Mouse (Mus musculus) layer of hippocampus, postnatal 10 days (tissue): ENCODE data around the gene Gm20388. TPM values are rescaled to one million over a fixed set of nuclear protein-coding genes. Genes with fewer than 3 reads are reported as not detected.

Source experiments
- DNase-seq, 2 experiments: peaks; one replicate each; pipeline ENCODE4 v3.0.0; 2021; ENCODE audit warnings: low spot score in 2 of 2
- total RNA-seq, 2 experiments: library from RNA; stranded (reverse); gene quantifications; 2 replicates each; pipeline ENCODE4 v1.2.3; 2021

Gene Gm20388
- total RNA-seq, 2 experiments from 2014 or later, result not detected

DNA sequence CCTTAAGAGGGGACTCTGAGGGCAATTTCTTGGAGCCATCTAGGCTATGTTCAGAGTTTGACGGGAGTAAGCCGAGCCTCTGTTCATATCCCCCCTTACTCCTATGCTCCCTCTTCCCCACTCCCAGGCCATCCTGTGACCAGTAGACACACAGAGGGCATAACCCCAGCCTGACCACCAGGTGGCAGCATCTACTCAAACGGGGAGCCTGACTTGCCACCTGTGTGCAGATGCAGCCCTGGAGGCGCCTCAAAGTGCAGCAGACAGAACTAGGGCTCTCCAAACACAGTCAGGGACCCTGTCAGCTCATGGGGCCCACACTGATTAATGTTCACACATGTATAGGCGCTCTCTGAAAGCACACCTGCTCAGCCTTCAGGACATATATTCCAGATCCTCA lies 2362.5 kb downstream of the Gm20388 start:
- DNase-seq, result peak; percentile 79

DNA sequence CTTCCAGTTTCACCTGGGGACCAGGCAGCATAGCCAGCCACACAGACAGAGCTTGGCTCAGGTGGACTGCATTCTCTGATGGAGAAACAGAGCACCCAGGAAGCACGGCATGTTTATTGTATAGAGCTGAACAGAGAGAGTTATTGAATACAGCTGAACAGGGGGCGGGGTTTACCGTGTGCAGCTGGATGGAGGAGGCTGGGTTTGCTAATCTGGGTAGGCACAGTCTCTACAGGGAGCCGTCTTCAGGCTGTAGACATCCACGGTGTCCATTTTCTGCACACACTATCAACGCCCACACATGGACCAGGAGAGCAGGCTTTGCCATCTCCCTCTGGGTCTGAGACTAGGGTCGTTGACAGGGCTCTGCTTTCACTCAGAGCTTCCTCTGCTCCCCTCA lies 2363.2 kb downstream of the Gm20388 start:
- no peak for DNase-seq

DNA sequence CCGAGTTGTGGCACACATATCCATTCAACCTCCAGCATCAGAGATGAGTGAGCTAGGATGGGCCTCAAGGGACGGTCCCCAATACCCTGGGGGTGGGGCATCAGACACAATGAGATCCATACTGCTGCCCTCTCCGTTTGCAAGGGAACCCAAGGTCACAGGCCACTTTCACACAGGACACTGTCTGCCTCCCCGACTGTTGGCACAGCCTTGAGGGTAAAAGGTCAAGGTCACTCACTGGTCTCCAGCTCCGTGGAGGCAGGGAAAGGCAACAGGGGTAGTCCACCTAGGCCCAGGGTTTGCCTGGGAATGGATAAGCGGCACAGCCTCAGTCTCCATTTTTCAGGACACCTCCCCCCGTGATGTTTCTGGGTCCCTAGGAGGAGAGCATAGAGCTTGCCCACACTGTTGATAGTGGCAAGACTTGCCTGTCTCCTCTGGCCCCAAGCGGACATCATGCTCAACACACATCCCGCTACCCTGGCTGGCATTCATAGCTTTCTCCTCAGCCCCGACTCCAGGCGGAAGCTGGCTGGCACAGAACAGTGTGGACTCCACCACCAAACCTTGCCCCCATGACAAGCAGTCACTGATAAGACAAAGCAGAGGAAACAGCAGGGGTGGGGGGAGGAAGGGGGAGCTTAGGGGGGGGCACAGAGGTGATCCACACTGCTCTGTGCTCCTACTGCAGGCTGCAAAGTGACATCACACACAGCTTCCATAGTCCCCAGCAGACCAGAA lies 2364.2 kb downstream of the Gm20388 start:
- DNase-seq, result no peak

DNA sequence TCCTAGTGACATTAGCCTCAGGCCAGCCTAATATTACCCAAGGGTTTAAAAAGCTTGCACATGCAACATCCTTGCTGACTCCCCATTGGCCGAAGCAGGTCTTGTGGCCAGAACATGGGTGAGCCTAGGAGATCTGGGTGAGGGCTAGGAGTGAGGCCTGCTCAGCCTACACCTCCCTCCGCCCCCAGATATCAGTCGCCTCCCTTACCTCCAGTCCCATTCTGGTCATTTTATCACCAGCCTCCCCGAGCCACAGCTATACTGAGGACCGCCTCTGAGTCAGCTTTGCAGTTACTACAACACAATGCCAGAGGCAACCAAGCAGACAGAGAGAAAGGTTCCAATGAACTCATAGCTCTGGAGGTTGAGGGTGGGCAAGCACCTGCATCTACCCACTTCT lies 2365.7 kb downstream of the Gm20388 start:
- no peak for DNase-seq

DNA sequence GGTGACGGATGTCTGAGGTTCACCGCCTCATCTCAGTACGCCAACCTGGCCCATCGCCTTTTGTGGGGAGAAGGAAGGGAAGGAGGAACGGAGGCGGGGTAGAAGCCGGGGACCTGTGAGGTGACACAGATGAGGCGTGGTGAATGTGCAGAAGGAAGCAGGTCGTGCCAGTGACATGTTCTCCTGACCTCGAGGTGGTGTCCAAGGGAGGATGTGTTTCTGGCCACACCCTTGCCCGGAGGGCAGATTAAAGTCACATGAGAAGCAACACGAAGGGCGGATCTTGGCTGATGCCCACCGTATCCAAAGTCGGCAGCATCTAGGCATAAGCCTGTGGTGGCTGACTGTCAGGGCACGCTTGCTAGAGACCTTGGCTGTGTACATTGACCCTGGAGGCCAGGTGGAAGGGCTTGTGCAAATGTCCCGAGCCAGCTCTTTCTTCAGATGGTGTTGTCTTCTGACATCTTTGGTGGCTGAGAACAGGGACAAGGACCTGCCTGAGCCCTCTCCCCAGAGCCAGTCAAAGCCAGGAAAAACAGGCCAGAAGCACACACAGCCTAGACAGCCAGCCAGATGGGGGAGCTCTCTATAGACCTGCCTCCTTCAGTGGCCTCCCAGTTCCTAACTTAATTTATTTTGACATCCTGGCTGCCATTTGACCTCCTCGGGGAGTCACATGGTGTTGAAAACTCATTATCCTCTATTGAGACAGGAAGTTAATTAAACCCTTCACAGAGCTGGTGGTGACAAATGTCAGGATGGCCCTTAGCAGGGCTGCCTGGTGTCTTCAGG lies 2366.8 kb downstream of the Gm20388 start:
- no peak for DNase-seq

DNA sequence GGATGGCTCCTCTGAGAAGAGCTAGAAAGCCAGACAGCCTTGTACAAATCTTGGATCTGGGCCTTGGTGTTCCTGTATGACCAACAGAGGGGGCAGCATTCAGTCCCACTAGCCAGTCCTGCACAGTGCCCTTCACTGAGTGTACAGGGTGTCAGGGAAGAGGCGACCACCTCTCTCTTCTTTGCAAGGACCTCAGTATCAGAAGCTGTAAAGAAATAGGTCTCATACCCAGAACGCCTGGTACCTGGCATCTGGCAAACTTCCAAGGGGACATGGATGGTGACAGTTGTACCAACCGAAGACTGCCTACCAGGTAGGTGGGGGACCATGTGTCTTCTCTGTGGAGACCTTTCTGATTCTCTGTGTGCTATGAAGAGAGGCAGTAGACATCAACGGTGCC lies 2369.5 kb downstream of the Gm20388 start:
- no peak for DNase-seq

DNA sequence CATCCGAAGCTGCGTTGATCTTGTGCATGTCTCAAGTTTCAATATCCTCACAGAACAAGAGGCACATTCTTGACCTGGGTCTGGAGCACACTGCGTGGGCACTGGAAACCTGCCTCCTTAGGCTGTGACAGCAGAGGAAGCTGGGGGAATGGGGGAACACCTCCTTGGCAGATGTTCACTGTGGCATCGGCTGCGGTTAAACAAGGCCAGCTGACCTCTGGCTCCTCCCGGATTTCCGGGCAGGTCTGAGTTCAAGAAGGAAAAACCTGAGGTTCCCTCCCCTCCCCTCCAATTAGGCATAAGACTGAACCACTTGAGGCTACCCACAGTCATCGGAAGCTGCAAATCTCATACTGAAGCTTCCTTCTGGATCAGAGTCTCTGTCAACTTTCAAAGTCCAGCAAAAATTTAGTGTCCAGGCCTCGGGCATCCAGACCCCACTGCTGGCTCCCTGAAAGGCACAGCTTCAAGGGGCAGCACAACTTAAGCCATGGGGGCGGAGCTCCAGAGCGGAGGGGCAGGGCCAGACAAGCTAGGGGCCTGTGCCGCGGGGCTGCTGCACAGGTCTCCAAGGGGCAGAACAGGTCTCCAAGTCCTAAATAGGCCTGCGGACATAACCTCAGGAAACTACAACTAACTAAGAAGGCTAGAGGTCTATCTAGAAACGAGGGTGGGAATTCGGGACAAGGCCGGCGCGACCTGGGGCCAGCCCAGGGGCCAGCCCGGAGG lies 2370.1 kb downstream of the Gm20388 start:
- DNase-seq, result no peak

DNA sequence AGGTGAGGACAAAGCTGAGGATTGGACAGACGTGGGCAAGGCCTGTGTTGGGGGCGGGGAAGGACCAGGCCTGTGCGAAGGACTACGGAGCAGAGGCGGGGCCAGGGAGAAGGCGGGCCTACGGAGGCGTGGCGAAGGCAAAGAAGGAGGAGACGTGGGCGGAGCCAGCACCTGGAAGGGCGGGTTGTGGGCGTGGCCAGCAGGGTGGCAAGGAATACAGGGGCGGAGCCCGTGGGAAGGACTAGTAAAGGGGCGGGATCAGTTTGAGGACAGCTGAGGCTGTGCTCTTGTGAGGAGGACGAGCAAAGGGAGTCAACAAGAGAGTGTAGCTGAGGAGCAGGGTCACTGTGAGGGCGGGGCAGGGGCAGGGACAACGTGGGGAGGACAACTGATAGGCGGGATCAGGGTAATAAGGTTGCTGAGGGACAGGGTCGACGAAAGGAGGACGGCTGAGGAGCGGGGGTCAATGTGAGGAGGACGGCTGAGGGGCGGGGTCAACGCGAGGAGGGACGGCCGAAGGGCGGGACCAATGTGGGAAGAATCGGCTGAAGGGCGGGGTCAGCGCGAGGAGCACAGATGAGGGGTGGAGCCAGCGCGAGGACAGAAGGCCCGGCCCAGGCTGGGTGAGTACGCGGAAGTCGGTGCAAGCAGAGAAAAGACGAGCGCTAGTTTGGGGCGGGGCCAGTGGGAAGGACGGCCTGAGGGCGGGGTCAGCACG lies 2370.8 kb downstream of the Gm20388 start:
- peak; percentile 98 to 99 for DNase-seq

DNA sequence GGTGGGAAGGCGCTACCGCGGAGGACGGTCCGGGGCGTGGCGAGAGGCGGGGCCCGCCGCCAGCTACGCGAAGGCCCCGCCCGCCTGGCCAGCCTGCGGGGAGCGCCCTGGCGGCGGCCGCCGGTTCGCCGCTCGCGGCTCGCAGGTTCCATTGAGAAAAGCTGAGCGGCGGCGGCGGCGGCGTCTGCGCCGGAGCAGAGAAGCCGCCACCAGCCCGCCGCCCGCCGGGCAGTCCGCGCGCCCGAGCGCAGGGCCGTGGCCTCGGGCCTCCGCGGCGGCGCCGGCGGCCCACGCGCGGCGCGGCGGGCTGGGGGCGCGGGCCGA lies 2371.4 kb downstream of the Gm20388 start, which contains the start of gene Zfpm1:
Gene Zfpm1, plus strand, starts transcription at position 107 of the 324 bp plus-strand sequence.
- no peak for DNase-seq

DNA sequence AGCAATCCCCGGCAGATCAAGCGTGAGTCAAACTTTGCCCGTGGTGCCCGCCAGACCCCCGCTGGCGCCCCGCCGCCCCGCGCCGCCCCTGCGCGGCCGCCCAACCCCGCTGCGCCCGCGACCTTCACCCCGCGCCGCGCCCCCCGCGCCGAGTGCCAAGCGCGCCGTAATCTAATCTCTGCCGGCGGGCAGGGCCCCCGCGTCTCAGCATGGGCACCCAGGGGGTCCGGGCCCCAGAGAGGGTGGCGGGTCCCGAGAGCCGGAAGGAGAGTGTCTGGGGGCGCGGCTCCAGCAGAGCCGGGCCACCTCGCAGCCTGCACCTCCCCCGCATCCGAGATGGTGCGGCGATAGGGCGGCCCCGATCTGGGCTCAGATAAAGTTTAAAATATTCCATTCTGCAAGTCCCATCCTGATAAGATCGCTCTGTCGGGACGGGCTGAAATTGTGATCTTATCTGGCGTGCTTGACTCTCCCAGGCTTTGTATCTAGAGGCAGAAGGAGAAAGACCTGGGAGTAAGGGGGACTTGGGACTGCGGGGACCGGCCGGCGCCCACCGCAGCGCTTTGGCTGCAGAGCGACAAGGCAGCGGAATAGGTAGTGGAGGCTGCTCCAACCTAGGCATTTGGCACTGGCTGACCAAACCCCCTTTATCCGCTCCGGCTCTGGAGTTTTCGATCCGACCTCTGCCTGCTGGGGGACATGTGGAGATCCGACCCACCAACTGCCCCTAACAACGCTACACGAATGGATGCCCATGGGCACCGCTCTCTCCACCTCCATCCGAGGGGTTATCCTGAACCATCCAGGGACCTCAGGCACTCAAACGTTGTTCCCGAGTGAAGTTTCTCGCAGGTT lies 2372.1 kb downstream of the Gm20388 start:
- peak in 1 of 2 experiments; percentile 53 for DNase-seq

DNA sequence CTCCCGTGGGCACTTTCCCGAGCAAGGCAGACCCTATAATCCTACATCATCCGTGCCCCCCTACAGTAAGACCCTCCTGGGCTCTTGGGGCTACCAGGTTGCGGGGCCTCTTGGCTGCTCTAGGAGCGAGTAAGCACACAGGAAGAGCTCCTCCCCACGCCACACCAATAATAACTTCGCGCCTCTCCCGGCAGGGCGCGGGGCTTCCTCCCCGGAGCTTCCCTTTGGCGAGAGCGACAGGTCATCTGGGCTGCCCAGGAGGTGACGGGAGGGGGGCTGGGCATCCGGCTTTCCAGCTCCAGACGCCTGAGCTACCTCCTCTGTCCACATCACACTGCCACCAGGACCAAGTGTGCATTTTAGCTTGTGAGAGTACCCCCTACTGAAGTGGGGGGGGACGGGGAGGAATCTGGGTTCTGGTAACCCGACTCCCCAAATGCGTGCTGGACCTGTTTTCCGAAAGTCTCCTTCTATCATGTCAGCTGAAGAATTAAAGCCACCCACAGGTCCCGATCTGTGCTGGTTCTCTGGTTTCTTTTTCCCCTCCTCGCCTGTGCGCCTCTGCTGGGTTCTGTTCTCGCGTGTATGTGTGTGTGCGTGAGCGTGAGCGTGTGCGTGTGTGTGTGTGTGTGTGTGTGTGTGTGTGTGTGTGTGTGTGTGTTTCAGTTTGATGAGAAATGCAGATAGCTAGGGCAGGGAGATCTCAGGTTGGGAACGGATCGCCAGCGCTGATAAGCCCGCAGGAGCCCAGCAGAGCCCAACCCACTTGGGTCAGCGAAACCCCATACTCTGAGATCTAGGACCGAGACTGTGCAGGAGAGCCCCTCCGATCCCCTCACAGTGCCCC lies 2372.9 kb downstream of the Gm20388 start:
- peak in 1 of 2 experiments; percentile 60 for DNase-seq

DNA sequence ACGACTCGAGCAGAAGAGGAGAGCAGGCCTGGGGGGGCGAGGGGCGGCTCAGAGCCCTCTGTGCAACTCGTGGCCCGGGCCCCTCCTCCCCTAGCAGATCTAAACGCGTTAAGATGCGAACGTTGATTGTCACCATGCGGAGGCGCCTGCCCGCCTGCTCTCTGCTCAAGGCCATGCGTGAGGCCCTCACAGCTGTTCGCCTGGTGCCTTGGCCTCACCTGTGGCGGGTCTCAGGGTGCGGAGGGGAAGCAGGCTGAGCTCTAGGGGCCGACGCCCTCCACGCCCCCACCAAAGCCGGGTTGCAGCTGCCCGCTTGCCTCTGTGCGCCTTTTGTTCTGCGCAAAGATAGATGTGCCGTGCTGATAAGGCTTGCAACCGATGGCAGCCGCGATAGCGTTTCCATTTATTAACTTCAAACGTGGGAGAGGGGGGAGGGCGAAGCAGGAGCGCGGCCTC lies 2373.6 kb downstream of the Gm20388 start:
- DNase-seq, result peak; percentile 58 to 69

DNA sequence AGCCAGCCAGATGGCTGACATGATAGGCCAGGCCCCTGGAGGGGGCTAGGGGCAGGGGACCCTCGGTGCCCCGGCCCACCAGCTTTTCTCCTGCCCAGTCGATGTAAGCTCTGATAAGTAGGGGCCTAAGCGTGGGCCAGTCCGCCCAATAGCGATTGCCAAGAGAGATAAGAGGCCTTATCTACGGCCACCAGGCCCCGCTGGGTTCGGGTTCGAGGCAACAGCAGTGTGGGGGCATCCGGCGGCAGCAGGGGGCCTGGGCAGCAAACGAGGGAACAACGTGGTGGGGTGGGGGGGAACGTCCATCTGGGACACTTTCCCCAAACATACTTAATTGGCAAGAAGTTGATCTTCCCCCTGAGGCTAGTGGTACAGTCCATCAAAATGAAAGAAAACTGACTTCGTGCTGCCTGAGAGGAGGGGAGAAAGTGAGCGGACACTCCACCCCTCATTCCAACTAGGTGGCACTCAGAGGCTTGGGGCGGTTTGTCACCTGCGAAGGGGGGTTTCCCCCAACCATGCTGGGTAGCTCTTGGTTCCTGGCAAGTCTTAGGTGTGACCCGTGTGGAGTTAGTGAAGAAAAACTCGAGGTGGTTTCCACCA lies 2374.1 kb downstream of the Gm20388 start:
- no peak for DNase-seq

DNA sequence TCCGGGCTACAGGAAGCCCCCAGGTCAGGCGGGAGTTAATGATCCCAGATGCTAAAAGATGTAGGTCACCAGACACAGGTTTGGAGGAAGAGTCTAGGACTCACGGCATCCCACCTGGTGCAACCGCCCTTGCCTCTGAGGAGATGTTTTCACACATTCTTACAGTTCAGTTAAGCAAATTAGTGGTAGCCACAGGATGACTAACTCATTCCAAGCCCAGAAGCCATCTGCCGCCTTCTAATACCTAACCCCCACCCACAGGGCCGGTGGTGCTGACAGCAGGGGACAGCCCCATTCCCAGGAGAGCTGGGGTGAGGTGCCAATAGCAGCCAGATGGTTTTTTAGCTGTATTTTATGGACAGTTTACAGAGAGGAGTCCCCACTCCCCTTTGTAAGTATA lies 2375.1 kb downstream of the Gm20388 start:
- no peak for DNase-seq

DNA sequence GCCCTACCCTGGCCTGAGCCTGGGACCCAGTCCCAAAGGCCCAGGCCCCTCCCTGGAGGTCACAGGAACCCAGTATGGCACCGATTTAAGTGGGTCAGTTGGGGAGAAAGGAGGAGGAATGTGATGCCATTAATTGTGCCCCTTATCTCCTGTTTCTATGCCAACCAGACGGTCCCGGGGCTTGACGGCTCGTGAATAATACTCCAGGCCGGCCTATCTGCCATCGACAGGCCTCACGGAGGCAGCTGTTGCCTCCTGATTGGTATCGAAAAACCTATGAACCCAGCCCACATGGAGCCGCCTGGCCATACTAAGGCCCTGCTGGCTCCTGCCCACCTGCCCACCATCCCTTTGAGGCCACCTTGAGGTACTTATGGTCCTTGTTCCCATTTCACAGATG lies 2376.3 kb downstream of the Gm20388 start:
- DNase-seq, result no peak

DNA sequence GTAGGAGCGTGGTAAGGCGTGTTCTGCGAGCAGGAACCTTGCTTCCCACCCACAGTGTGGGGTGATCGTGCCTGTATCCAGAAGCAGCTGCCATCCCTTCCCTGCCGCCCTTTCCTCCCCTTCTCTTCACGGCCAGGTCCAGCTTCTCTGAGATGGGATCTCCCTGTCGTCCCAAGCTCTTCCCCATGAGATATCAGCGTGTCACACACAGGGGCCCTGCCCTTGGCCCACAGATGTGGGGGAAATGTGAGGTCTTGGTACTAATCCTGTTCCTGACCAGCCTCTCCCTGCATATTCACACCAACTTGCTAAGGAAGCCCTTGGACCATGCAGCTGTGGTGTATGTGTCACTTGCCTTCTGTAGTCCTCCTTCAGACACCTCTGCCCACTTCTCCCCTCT lies 2377.1 kb downstream of the Gm20388 start:
- DNase-seq, result no peak

DNA sequence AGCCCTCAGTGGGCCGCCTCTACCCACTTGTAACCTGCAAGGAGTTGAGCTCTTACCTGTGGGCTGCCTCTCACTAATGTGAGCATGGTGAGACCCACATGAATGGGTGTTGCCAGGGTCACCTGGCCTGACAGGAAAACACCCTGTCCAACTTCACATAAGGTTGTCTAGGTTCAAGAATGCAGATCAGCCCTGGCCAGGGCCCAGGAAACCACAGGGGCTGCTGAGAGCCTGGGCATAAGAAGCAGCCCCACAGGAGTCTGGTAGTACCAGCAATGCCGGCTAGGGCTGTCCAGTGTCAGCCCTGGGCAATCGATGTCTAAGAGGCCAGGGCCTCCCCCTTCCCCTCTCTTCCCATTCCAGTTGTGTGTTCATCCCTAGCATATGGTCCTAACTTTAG lies 2377.7 kb downstream of the Gm20388 start:
- no peak for DNase-seq

DNA sequence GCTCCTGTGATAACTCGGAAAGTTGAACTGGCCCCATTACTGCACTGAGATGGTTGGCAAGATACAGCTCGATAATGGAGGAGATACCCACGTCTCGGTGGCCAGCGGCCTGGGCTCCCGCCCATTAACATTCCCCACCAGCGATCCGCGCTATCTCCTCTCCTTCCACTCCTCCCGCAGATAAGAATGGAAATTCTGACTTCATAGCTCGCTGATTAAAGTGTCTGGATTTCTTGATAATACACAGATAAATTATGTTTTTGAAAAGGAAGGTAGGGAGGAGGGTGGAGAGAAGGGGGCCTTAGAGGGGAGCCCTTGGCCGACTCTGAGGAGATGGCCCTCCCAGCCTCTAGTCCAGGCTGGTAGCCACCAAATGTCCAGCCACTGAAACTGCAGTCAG lies 2380.4 kb downstream of the Gm20388 start:
- no peak for DNase-seq

DNA sequence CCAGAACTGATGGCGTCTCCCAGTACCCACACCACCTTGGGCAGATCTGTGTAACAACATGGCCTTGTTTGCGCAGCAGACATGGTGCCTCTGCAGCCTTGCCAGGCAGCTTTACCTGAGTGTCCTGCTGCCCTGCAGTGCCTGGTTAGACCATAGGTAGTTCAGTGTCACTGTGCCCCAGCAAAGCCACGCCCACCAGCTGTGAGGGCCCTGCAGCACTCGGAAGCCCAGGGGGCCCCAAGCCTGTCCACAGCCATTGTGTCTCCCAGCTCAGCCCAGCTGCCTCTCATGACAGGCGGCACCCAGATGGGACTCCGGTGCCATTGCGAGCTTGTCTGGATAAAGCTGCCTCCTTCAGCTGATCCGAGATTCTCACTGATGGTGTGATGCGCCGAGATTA lies 2380.9 kb downstream of the Gm20388 start:
- no peak for DNase-seq
